Comparison of ENCODE assay signal across 17 mouse cellular contexts in genomic region chr19:46284686-46285085, GRCm38 (mm10).
"Had no signal": no experiment of that assay in that cellular context is flagged by ENCODE, and none has a peak within 500 bp of the region (broad histone marks: within the 10 kb centered on the region; RNA-seq: fewer than 3 reads in every experiment).

No protein-coding gene starts in this region.

- H3K9me3 ChIP-seq: limb, embryonic 12.5 days; liver, embryonic 13.5 days; lung, embryonic 15.5 days; neural tube, embryonic 13.5 days; stomach, embryonic 15.5 days had no signal

- DNase-seq: kidney, postnatal 4 days; liver; liver, embryonic 13.5 days; liver, postnatal 0 days; lung, postnatal 14 days; retina, postnatal 1 day; right cerebral cortex, postnatal 4 days; spleen, adult 18-20 months; thymus, postnatal 36 days had no signal

- H3K27ac ChIP-seq: kidney, postnatal 0 days; layer of hippocampus, adult 2 months; limb, embryonic 12.5 days; liver, embryonic 13.5 days; lung, embryonic 15.5 days; macrophage; neural tube, embryonic 13.5 days; stomach, embryonic 15.5 days had no signal

- H3K4me1 ChIP-seq: limb, embryonic 12.5 days; liver, embryonic 13.5 days; lung, embryonic 15.5 days; megakaryocyte, embryonic 14.5 days; neural tube, embryonic 13.5 days; stomach, embryonic 15.5 days had no signal

- H3K27me3 ChIP-seq: limb, embryonic 12.5 days; liver, embryonic 13.5 days; lung, embryonic 15.5 days; neural tube, embryonic 13.5 days; stomach, embryonic 15.5 days had no signal

- H3K4me3 ChIP-seq: layer of hippocampus, adult 2 months; limb, embryonic 12.5 days; liver, embryonic 13.5 days; lung, embryonic 15.5 days; megakaryocyte, embryonic 14.5 days; neural tube, embryonic 13.5 days; stomach, embryonic 15.5 days had no signal
